Mouse (Mus musculus) stomach, embryonic 15.5 days (tissue): ENCODE data around the gene Rpl7a. TPM values are rescaled to one million over a fixed set of nuclear protein-coding genes. Genes with fewer than 3 reads are reported as not detected.

Source experiments
- ATAC-seq: fragments of 200-750 bp; cut with Nextera tagmentation; 2 replicates; pipeline ENCODE4 v1.8.0; 2017; ENCODE audit warnings: low read depth, moderate number of reproducible peaks, moderate TSS enrichment; ENCODE audit not compliant: insufficient read depth, low FRiP score
- H3K27ac ChIP-seq: fragments of 300-500 bp; sonication (generic); 2 replicates; pipeline ENCODE4 v1.5.1; 2015; ENCODE audit warnings: mild to moderate bottlenecking, inconsistent platforms
- H3K27me3 ChIP-seq: fragments of 300-500 bp; sonication (generic); replicated peaks from 2 replicates; pipeline ENCODE4 v1.6.1; 2015; ENCODE audit warnings: inconsistent platforms
- H3K36me3 ChIP-seq: fragments of 300-500 bp; sonication (generic); 2 replicates; pipeline ENCODE4 v1.6.1; 2015; ENCODE audit warnings: inconsistent platforms
- H3K4me1 ChIP-seq: fragments of 300-500 bp; sonication (generic); 2 replicates; pipeline ENCODE4 v1.6.1; 2015; ENCODE audit warnings: inconsistent platforms
- H3K4me2 ChIP-seq: fragments of 300-500 bp; sonication (generic); 2 replicates; pipeline ENCODE4 v1.6.1; 2015; ENCODE audit warnings: mild to moderate bottlenecking, inconsistent platforms
- H3K4me3 ChIP-seq: fragments of 300-500 bp; sonication (generic); replicated peaks from 2 replicates; pipeline ENCODE4 v1.5.1; 2015; ENCODE audit warnings: inconsistent platforms
- H3K9ac ChIP-seq: fragments of 300-500 bp; sonication (generic); 2 replicates; pipeline ENCODE4 v1.6.1; 2015; ENCODE audit warnings: inconsistent platforms
- H3K9me3 ChIP-seq: fragments of 300-500 bp; sonication (generic); 2 replicates; pipeline ENCODE4 v1.6.1; 2016; ENCODE audit warnings: inconsistent platforms
- WGBS: fragments of 180-500 bp; shearing (Covaris S2); methylation state at CpG from one replicate; pipeline ENCODE4 v1.1.7; 2015; 5-methylcytosine and 5-hydroxymethylcytosine counted together
- polyA plus RNA-seq: library from polyadenylated mRNA; unstranded; fragments of >200 nt; fragmentation: Nextera tagmentation; extraction: Ambion mirVana; gene quantifications from 2 replicates; pipeline ENCODE4 v1.2.1, GENCODE M21; 2015

Rpl7a gene
- polyA plus RNA-seq, 1 experiment from 2014 or later, result 494 TPM

GRCm38 (mm10) chr2:26903311-26903710, 7.3 kb upstream of the Rpl7a start:
- H3K4me2 ChIP-seq, result peak overlapping the region; percentile 67
- 12% methylated on average over 7 of the region's 7 CpGs for WGBS
- ATAC-seq, result no peak

DNA sequence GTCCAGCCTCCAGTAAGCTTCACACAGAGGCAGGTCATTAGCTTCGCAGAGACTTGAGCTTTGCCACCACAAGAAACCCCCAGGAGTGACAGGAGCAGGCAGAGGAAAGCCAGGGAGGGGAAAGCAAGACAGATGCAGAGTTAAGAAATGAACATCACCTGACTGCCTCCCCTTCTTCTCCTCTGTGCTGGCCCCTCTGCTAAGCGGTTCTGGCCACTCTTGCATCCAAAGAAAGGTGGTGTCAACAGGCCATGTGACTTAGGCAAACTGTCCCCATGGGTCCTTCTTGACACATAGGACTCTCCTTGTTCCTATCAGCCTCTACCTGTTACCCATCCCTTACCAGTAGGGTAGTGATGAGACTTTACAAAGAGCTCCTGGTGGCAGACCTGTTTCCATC, 4.6 kb upstream of the Rpl7a start:
- H3K9ac ChIP-seq, result no peak overlapping the region
- 82% methylated on average over 2 of the region's 2 CpGs for WGBS
- no peaks in the 10 kb centered on the region for H3K27me3 ChIP-seq
- no peak overlapping the region for H3K27ac ChIP-seq
- peaks cover 26% of the 10 kb centered on the region for H3K4me1 ChIP-seq
- no peak overlapping the region for H3K4me3 ChIP-seq
- no peak overlapping the region for H3K4me2 ChIP-seq
- H3K9me3 ChIP-seq, result no peaks in the 10 kb centered on the region
- no peak for ATAC-seq
- H3K36me3 ChIP-seq, result peaks cover 16% of the 10 kb centered on the region

More at GRCm38 (mm10) chr2:26903311-26903710, 7.3 kb upstream of the Rpl7a start:
- Histone ChIP-seq H3K9me3 (no peaks in the 10 kb centered on the region), H3K9ac (peak overlapping the region; percentile 39), H3K27ac (peak overlapping the region; percentile 84), H3K36me3 (peaks cover 29% of the 10 kb centered on the region), H3K4me1 (peaks cover 15% of the 10 kb centered on the region), H3K27me3 (no peaks in the 10 kb centered on the region), H3K4me3 (peak overlapping the region; percentile 86)

- 91% methylated on average over 3 of the region's 3 CpGs for WGBS
- H3K4me1 ChIP-seq, result peaks cover 26% of the 10 kb centered on the region
- no peak for ATAC-seq
- no peak overlapping the region for H3K4me2 ChIP-seq
- no peaks in the 10 kb centered on the region for H3K9me3 ChIP-seq
- H3K36me3 ChIP-seq, result peaks cover 16% of the 10 kb centered on the region
- no peak overlapping the region for H3K27ac ChIP-seq
- no peak overlapping the region for H3K9ac ChIP-seq
- no peak overlapping the region for H3K4me3 ChIP-seq
- H3K27me3 ChIP-seq, result no peaks in the 10 kb centered on the region
Measured at GRCm38 (mm10) chr2:26906431-26906830, 4.1 kb upstream of the Rpl7a start.

GRCm38 (mm10) chr2:26907109-26907508, 3.5 kb upstream of the Rpl7a start:
- no peak for ATAC-seq
- H3K4me3 ChIP-seq, result no peak overlapping the region
- 48% methylated on average over 4 of the region's 4 CpGs for WGBS
- no peak overlapping the region for H3K9ac ChIP-seq
- H3K36me3 ChIP-seq, result peaks cover 19% of the 10 kb centered on the region
- H3K4me2 ChIP-seq, result no peak overlapping the region
- H3K9me3 ChIP-seq, result no peaks in the 10 kb centered on the region
- no peak overlapping the region for H3K27ac ChIP-seq
- H3K27me3 ChIP-seq, result no peaks in the 10 kb centered on the region
- H3K4me1 ChIP-seq, result peaks cover 26% of the 10 kb centered on the region

DNA sequence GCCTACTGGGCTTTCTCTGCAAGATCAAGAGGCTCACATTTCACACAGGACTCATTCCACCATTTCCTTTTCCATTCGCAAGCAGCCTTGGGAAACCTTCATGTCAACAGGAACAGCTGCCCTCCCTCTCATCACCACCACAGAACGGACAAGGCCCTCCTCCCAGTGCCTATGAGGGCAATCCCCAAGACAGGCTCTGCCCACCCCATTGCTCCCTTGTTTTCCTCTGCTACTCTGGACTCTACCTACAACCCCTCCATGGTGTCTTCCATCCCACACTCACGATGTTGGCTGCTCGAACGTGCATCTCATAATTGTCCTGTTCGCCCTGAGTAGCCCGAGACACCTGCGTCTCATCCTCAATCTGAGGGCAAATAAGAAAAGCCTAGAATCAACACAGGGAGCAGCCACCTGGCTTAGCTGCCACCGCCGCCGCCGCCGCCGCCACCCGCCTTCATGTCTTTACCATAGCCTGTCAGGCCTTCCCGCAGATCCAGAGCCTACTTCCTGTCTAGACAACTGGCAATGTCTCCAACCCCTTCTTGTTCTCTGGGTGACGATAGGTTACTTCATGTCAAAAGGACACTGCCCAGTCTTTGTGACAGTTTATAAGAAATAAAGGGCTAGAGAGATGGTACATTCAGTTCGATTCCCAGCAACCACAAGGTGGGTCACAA, 1.7 kb upstream of the Rpl7a start:
- 63% methylated on average over 18 of the region's 18 CpGs for WGBS
- peaks cover 37% of the 10 kb centered on the region for H3K36me3 ChIP-seq

GRCm38 (mm10) chr2:26909387-26909784, 1.2 kb upstream of the Rpl7a start:
- Histone ChIP-seq H3K9ac (peak overlapping the region; percentile 66; the same call in 1 of the 2 replicates), H3K27me3 (no peaks in the 10 kb centered on the region), H3K36me3 (peaks cover 41% of the 10 kb centered on the region), H3K4me3 (peak overlapping the region; percentile 65), H3K9me3 (no peaks in the 10 kb centered on the region), H3K27ac (peak overlapping the region; percentile 85; the same call in 1 of the 2 replicates), H3K4me2 (peak overlapping the region; percentile 67), H3K4me1 (peaks cover 20% of the 10 kb centered on the region)
- no peak for ATAC-seq

More for the DNA sequence above, 1.7 kb upstream of the Rpl7a start:
- Histone ChIP-seq H3K9ac (no peak overlapping the region), H3K27ac (no peak overlapping the region), H3K27me3 (no peaks in the 10 kb centered on the region), H3K4me2 (peak overlapping the region; percentile 67), H3K4me1 (peaks cover 23% of the 10 kb centered on the region), H3K4me3 (peak overlapping the region; percentile 65), H3K9me3 (no peaks in the 10 kb centered on the region)
- no peak for ATAC-seq

DNA sequence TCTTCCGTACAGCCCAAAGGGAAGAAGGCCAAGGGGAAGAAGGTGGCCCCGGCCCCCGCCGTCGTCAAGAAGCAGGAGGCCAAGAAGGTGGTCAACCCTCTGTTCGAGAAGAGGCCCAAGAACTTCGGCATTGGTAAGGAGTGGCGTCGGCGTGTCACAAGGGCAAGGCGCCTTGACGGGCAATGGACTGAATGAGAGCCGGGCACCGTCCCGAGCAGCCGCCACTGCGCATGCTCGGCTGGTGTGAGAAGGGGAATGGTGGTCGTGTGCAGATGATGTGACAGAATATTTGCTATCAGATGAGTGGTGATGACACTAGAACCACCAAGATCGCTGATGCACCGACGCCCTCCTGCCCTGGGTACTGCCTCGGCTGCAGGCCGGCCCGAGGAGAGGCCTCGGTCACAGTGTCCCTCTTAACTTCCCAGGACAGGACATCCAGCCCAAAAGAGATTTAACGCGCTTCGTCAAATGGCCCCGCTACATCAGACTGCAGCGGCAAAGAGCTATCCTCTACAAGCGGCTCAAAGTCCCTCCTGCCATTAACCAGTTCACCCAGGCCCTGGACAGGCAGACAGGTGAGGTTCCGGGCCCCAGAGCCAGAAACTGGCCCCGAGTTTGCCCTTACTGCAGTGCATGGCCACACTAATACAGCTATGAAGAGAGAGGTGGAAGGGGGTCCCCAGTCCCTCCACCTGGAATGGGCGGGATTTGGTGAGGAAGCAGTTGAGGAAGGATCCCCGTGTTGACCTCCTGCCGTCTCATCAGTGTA, 616 bp downstream of the Rpl7a start:
- peaks cover 28% of the 10 kb centered on the region for H3K4me1 ChIP-seq
- H3K4me3 ChIP-seq, result peak overlapping the region; percentile 65
- peaks cover 43% of the 10 kb centered on the region for H3K36me3 ChIP-seq
- no peaks in the 10 kb centered on the region for H3K9me3 ChIP-seq
- peak overlapping the region; percentile 93 for H3K9ac ChIP-seq
- H3K27me3 ChIP-seq, result no peaks in the 10 kb centered on the region
- ATAC-seq, result peak; percentile 24
- WGBS, result under 1% methylated on average over 37 of the region's 37 CpGs
- H3K27ac ChIP-seq, result peak overlapping the region; percentile 89
- H3K4me2 ChIP-seq, result peak overlapping the region; percentile 89

DNA sequence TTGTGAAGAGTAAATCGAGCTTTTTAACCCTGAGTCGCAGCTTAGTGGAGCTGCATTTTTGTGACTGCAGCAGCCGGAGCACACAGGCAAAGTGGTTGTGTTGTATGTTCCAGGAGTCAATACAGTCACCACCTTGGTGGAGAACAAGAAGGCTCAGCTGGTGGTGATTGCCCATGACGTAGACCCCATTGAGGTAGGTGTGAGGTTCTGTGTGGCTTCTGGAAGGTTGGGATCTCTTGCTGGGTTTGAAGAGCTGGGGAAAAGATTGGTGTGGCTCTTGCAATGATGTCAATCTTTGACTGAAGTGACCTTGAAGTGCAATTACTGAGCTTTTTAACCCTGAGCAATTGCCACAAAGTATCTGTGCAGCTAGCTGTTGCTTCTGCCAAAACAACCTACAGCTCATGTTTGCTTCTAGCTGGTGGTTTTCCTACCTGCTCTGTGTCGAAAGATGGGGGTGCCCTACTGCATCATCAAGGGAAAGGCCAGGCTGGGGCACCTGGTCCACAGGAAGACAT, 1.7 kb downstream of the Rpl7a start:
- no peak for ATAC-seq
- H3K4me3 ChIP-seq, result peak overlapping the region; percentile 65
- peak overlapping the region; percentile 89 for H3K4me2 ChIP-seq
- H3K27ac ChIP-seq, result no peak overlapping the region
- 68% methylated on average over 5 of the region's 5 CpGs for WGBS
- H3K27me3 ChIP-seq, result no peaks in the 10 kb centered on the region
- peaks cover 32% of the 10 kb centered on the region for H3K36me3 ChIP-seq
- H3K9me3 ChIP-seq, result no peaks in the 10 kb centered on the region
- peaks cover 34% of the 10 kb centered on the region for H3K4me1 ChIP-seq
- H3K9ac ChIP-seq, result peak overlapping the region; percentile 93

DNA sequence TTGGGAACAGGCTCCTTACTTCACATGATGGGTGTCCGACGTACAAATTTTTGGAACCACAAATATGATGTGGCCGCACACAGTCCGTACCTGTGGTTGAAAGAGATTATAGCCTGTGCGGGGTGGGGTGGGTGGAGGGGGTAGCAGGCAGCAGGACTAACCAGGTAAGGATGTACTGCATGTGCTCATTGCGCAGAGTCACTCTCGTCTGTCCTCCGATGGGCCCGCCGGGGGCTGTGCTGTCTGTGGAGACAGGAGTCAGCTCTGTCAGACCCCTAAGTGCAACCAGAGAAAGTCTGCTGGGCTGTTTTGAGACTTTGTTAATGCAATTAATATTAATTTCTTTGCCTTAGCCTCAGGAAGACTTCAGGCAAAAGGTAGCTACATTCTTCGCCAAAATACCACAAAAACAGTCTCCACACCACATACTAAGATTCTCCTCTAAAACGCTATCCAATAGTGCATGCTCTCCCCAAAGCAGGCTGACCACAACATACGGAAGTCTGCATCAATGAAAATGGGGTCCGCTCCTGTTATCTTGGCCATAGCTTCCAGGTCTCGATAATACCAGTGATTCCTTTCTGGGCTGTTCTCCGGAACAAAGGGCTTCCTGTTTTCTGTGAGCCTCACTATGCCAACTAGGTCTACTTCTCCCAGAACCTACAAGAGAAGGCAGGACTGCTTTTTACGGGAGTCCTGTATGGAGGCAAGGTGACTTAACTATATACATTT, 3.0 kb downstream of the Rpl7a start:
- peaks cover 33% of the 10 kb centered on the region for H3K36me3 ChIP-seq
- H3K4me3 ChIP-seq, result no peak overlapping the region
- H3K9me3 ChIP-seq, result no peaks in the 10 kb centered on the region
- H3K27ac ChIP-seq, result no peak overlapping the region
- H3K4me1 ChIP-seq, result peaks cover 39% of the 10 kb centered on the region
- H3K27me3 ChIP-seq, result no peaks in the 10 kb centered on the region
- no peak for ATAC-seq
- 80% methylated on average over 17 of the region's 17 CpGs for WGBS
- no peak overlapping the region for H3K4me2 ChIP-seq
- no peak overlapping the region for H3K9ac ChIP-seq

GRCm38 (mm10) chr2:26914148-26914941, 3.8 kb downstream of the Rpl7a start:
- Histone ChIP-seq H3K9ac (no peak overlapping the region), H3K4me2 (peak overlapping the region; percentile 95), H3K36me3 (peaks cover 40% of the 10 kb centered on the region), H3K27ac (no peak overlapping the region), H3K27me3 (no peaks in the 10 kb centered on the region), H3K4me1 (peaks cover 33% of the 10 kb centered on the region), H3K4me3 (no peak overlapping the region), H3K9me3 (no peaks in the 10 kb centered on the region)
- no peak for ATAC-seq
- 59% methylated on average over 8 of the region's 8 CpGs for WGBS
